Mouse (Mus musculus): ENCODE measurements around the gene Nr1h2.
A peak's percentile ranks its signal among the peaks of the same experiment; 100 is the strongest.

The Nr1h2 gene

DNA sequence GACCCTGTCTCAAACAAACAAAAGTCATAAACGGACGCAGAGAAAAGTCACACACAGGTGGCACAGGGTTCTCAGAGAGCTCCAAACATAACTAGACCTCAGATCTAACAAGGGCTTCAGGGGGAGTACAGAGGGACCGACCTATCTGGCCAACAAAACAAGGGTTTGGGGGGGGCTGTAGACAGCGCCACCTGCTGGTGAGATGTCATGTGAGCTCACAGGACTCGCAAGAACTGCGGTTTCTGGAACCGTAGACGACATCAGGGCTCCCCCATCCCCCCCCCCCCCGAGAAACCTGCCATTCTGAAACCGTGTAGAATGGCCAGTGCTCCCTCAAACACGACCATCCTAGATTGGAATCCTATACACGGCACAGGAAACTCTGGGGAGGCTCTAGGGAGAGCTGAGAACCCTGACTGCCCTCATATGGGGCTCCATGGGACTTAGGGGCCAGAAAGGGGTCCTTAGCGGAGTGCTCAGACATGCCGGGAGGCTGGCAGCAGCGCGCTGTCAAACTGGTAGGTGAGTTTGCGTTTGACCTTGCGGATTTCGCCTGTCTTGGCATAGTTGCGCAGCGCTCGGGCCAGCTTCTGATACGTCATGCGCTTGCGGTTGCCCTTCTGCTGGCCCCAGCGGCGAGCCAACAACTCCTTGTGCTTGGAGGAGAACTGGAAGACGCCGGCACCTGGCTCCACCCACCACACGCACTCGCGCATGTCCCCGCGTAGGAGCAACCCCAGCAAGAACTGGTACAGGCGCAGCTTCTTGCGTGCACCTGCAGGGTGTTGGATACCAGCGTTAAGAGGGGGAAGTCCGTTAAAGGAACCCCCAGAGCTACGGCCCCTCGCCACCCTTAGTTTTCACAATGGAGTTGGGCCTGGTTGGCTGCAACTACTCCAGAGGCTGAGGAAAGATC, 26.0 kb downstream of the Nr1h2 start:
- peak; percentile 71 for DNase-seq (ENCODE audit: low spot score)

DNA sequence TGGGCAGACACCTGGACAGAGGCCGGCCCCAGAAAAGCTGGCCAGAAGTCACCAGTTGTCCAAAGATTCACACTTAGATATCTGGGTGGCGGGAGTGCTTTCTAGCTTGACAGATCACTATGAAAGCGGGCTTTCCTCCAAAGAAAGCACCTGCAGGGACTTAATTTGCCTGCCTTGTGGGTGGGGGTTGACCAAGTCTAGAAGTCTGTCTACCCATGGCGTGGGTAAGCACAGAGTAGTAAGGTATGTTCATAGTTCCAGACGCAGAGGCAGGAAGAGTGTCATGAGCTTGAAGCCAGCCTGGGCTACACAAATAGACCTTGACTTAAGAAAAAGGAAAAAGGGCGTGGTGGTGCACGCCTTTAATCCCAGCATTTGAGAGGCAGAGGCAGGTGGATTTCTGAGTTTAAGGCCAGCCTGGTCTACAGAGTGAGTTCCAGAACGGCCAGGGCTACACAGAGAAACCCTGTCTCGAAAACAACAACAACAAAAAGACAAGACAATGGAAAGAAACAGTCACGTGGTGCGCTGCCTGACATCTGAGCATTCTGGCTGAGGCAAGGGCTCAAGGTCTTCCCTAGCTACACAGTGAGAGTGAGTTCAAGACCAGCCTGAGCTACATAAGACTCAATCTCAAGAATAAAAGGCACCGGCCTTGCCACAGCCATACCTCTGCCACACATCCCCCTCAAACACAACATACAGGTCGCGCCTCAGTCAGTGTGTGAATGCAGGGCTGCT, 27.2 kb downstream of the Nr1h2 start:
- DNase-seq (ENCODE audit: low spot score), result no peak

DNA sequence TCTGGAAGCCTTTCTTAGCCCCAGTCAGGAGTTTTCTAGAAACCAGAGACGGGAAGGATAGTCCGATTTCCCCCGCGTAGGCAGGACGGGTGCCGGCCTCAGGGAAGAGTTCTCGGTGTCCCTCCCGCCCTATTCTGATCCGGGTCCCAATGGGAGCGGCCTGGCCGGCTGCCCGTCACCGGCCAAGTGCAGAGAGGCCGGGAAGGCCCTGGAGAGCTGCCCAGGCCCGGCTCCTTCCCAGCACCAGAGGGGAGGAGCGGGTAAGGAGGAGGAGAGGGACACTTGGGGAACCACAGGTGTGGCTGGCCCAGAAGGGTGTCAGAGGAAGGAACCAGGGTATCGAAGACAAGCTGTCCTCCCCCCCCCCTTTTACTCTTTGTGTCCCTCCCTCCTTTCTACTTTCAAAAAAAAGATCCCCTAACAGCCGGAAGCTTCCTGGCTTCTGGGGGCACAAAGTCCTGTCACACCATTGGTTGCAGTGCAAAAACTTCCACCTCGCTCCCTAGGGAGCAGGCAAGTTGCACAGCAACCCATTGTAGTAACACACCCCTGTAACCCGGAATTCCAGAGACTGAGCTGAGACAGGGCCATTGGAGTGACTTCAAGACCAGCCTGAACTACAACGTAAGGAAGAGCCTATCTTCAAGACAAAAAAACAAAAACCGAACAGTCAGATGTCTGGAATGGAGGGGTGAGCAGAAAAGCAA, 28.5 kb downstream of the Nr1h2 start:
- peak; percentile 82 for DNase-seq (ENCODE audit: low spot score)

DNA sequence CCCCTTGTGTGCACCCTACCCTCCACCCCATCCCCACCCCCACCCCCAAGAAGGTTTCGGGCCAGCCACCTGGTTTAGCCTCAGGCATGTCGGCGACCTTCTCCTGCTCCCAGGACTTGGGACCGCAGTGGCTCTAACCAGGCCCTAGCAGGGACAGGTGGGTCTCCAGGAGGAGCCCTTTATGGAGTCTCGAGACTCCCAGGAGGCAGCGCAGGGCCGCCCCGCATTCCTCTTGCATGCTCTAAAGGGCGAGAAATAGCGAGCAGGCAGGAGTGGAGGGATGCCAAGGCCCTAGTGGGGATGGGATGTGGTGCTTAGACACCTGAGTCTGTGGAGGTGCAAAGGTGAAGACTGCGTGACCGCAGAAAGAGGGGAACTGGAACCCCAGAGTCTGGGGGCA, 29.2 kb downstream of the Nr1h2 start, which contains the start of gene Mybpc2:
TSS of gene Mybpc2 (minus strand) at position 155 of the 400 bp plus-strand sequence.
- DNase-seq (ENCODE audit: low spot score), result no peak

DNA sequence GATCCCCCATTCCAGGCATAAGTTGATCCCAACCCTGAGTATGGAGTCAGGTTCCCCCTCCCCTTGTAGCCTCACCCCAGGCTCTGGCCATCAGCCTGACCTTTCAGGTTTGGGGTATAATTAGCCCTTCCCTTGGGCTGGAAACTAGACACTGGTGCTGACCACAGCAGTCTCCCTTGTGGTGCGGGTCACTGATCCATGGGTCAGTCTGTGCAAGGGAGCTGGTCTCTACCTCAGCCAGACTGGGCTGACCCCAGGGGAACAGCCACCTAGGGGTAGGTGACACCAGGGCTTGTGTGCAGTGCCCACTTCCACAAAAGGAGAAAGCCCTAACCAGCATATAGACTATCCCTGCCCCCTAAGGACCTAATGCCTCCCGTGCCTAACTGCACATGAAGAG, 30.7 kb downstream of the Nr1h2 start:
- DNase-seq (ENCODE audit: low spot score), result no peak

DNA sequence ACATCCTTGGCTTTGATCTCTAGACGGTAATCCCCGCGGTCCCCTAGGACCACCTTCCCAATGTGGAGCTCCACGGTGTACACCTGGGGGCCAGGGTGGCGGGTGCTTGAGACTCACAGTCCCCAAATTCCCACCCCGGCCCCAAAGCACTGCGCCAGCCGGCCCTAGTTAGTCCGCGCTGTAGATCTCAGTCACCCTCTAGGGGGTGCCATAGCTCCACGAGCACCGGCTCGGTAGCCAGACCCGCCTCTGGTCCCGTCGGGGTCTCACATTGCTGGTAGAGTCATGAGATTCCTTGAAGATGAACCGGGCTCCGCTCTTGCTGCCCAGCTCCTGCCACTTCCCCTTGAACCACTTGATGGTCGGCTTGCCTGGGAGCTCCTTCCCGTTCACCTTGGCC, 32.0 kb downstream of the Nr1h2 start:
- peak; percentile 60 for DNase-seq (ENCODE audit: low spot score)

DNA sequence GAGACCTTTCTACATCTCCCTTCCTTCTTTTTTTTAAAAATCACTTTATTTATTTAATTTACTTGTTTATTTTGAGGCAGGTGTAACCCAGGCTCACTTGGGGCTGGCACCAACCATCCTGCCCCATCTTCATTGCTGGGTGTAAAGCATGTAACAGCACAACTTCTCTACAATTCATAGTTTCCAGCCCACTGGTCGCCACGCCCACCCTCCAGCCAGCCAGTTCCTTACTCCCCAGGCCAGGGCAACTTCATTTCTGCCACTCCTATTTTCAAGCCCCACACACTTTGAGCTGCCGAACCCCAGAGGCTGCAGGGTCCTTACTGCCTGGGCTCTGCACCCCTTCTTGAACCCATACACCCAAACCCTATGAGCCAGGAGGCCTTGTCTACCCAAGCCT, 32.8 kb downstream of the Nr1h2 start:
- no peak for DNase-seq (ENCODE audit: low spot score)

DNA sequence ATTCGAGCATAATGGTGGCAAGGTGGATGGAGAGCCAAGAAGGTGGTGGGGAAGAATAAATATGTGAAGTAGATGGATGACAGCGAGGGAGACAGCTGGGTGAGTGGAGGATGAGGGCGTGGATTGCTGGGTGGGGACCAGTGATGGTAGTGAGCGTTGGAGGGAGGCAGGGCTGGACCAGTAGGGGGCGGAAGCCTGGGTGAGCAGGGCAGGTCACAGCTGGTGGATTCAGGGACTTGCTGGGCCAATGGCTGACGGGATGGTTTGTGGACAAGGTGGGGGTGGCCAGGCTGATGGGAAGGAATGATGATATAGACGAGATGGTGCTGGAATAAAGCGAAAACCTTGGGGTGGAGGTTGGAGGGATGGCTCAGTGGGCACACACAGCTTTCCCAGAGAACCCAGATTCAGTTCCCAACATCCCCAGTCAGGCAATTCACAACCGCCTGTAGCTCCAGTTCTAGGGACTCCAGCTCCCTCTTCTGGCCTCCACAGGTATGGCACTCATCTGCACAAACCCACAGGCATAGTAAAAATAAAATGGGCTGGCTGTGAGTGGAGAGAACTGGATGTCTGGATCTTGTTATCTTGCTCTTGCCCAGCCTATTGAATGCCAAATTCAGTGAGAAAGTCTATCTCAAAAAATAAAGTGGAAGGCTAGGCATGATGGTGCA, 34.4 kb downstream of the Nr1h2 start:
- DNase-seq (ENCODE audit: low spot score), result no peak

DNA sequence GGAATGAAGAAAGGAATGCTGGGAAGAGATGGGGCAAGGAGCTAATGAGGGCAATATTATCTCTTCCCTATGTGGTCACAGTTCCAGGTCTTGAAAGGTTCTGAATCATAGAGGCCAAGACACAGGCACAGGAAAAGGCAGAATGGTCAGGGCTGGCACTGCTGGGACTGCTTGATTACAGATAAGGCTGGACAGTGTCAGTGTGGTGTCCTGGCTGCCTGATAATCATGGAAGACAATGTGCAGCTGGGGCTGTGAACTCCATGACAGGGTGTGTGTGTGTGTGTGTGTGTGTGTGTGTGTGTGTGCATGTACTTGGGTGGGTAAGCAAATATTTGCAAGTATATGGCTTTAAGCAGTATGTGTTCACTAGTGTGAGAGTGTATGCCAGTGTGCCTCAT, 46.3 kb downstream of the Nr1h2 start:
- no peak for DNase-seq (ENCODE audit: low spot score)

DNA sequence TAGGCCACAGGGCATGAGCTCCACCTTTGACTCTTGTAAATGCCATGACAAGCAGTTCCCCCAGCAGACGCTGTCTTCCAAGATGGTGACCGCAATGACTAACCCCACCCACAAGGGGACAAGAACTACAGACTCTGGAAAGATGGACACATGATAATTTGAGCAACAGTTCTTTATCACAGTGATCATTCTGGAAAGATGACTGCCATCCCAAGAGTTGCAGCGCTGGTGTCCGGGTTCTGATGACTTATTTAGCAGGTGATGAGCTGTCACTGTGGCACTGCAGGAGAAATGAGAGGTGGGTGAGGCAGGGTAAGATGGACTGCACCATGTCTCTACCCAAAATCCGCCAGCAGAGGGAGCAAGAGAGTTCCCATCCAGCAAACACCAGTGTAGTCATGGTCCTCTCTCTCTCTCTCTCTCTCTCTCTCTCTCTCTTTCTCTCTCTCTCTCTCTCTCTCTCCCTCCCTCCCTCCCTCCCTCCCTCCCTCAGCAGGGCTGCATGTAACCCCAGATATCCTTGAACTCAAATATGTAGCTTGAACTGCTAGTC, 52.1 kb downstream of the Nr1h2 start:
- DNase-seq (ENCODE audit: low spot score), result peak; percentile 65

DNA sequence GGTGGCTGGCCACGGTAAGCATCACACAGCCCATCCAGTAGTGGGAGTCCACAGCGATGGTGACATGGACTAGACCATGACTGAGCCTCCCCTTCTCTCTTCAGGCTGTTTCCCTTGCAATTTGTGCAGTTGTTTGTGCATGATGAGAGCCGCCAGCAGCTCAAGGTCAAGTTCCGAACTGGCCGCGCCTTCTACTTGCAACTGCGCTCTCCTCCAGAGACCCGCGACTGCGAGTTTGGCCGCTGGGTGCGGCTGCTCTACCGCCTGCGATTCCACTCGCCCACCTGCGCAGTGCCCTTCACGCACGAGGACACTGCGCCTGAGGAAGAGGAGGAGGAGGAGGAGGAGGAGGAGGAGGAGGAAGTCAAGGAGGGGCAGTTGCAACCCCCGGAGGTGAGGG, 53.7 kb downstream of the Nr1h2 start:
- no peak for DNase-seq (ENCODE audit: low spot score)

Measured in urinary bladder, postnatal 14 days (tissue).